Mouse (Mus musculus): Measurements from ENCODE around the gene Ccdc151.
A peak's percentile ranks its signal among the peaks of the same experiment; 100 is the strongest.

Ccdc151 gene

GRCm38 (mm10) chr9:22002194-22003162, at the start of gene Ccdc151, which contains the start of gene Prkcsh:
Gene Ccdc151, minus strand, starts transcription at chr9:22002634.
Gene Prkcsh, plus strand, starts transcription at chr9:22002806.
- DNase-seq = peak; percentile 100

GRCm38 (mm10) chr9:22051958-22052254, 49.5 kb upstream of the Ccdc151 start, which contains the start of gene Elavl3:
Gene Elavl3, minus strand, starts transcription at chr9:22052023.
- no peak for DNase-seq

GRCm38 (mm10) chr9:22051161-22051957, 48.9 kb upstream of the Ccdc151 start:
- no peak for DNase-seq

GRCm38 (mm10) chr9:22050351-22050889, 48.0 kb upstream of the Ccdc151 start:
- DNase-seq = peak; percentile 53

- no peak for DNase-seq
Measured at GRCm38 (mm10) chr9:22049721-22050270, 47.4 kb upstream of the Ccdc151 start.

- DNase-seq = no peak
Measured at GRCm38 (mm10) chr9:22049315-22049714, 46.9 kb upstream of the Ccdc151 start.

GRCm38 (mm10) chr9:22047329-22047728, 44.9 kb upstream of the Ccdc151 start:
- no peak for DNase-seq

- no peak for DNase-seq
Measured at GRCm38 (mm10) chr9:22041832-22042231, 39.4 kb upstream of the Ccdc151 start.

GRCm38 (mm10) chr9:22037826-22038225, 35.4 kb upstream of the Ccdc151 start:
- no peak for DNase-seq

GRCm38 (mm10) chr9:22035300-22036044, 33.0 kb upstream of the Ccdc151 start:
- DNase-seq = no peak

- DNase-seq = no peak
Measured at GRCm38 (mm10) chr9:22030386-22030785, 28.0 kb upstream of the Ccdc151 start.

GRCm38 (mm10) chr9:22028467-22028866, 26.0 kb upstream of the Ccdc151 start:
- no peak for DNase-seq

- peak; percentile 70 for DNase-seq
Measured at GRCm38 (mm10) chr9:22024592-22024991, 22.2 kb upstream of the Ccdc151 start.

- no peak for DNase-seq
Measured at GRCm38 (mm10) chr9:22017208-22017825, 14.9 kb upstream of the Ccdc151 start.

GRCm38 (mm10) chr9:22016245-22016644, 13.8 kb upstream of the Ccdc151 start:
- peak; percentile 21 for DNase-seq

- DNase-seq = no peak
Measured at GRCm38 (mm10) chr9:22012731-22013130, 10.3 kb upstream of the Ccdc151 start.

- DNase-seq = no peak
Measured at GRCm38 (mm10) chr9:22011055-22011454, 8.6 kb upstream of the Ccdc151 start.

GRCm38 (mm10) chr9:22004546-22004945, 2.1 kb upstream of the Ccdc151 start:
- no peak for DNase-seq

GRCm38 (mm10) chr9:22003163-22003554, 725 bp upstream of the Ccdc151 start:
- DNase-seq = peak; percentile 49

GRCm38 (mm10) chr9:22001633-22002032, 801 bp downstream of the Ccdc151 start:
- no peak for DNase-seq

GRCm38 (mm10) chr9:22000296-22000695, 2.1 kb downstream of the Ccdc151 start:
- no peak for DNase-seq

Data from lung, postnatal 10 days (tissue).